Mouse (Mus musculus) kidney, embryonic 14.5 days (tissue): ENCODE results near the gene Thrap3. TPM values are rescaled to one million over a fixed set of nuclear protein-coding genes. Genes with fewer than 3 reads are reported as not detected.

Experiments
- ATAC-seq: fragments of 200-750 bp; cut with Nextera tagmentation; 2 replicates; pipeline ENCODE4 v1.8.0; 2017; ENCODE audit warnings: moderate number of reproducible peaks, mild to moderate bottlenecking, moderate TSS enrichment, moderate library complexity; ENCODE audit not compliant: low FRiP score, low TSS enrichment
- H3K27ac ChIP-seq: fragments of 300-500 bp; sonication (generic); 2 replicates; pipeline ENCODE4 v1.5.1; 2014; ENCODE audit warnings: low read depth, mild to moderate bottlenecking, low read length, moderate library complexity, mixed read lengths
- H3K27me3 ChIP-seq: fragments of 300-500 bp; sonication (generic); 2 replicates; pipeline ENCODE4 v1.6.1; 2014; ENCODE audit warnings: mild to moderate bottlenecking, low read length; ENCODE audit not compliant: control insufficient read depth, insufficient read depth
- H3K36me3 ChIP-seq: fragments of 300-500 bp; sonication (generic); 2 replicates; pipeline ENCODE4 v1.6.1; 2014; ENCODE audit warnings: low read length, mixed read lengths; ENCODE audit not compliant: control insufficient read depth, insufficient read depth
- H3K4me1 ChIP-seq: fragments of 300-500 bp; sonication (generic); 2 replicates; pipeline ENCODE4 v1.6.1; 2014; ENCODE audit warnings: low read length, mixed read lengths; ENCODE audit not compliant: control insufficient read depth, insufficient read depth
- H3K4me2 ChIP-seq: fragments of 300-500 bp; sonication (generic); replicated peaks from 2 replicates; pipeline ENCODE4 v1.6.1; 2014; ENCODE audit warnings: low read depth, mild to moderate bottlenecking, low read length
- H3K4me3 ChIP-seq: fragments of 300-500 bp; sonication (generic); 2 replicates; pipeline ENCODE4 v1.5.1; 2014; ENCODE audit warnings: mild to moderate bottlenecking, low read length
- H3K9ac ChIP-seq: fragments of 300-500 bp; sonication (generic); 2 replicates; pipeline ENCODE4 v1.6.1; 2014; ENCODE audit warnings: low read depth, mild to moderate bottlenecking, low read length, moderate library complexity
- H3K9me3 ChIP-seq: fragments of 300-500 bp; sonication (generic); 2 replicates; pipeline ENCODE4 v1.6.1; 2016; ENCODE audit warnings: low read length; ENCODE audit not compliant: control insufficient read depth
- WGBS: fragments of 180-500 bp; shearing (Covaris S2); extraction: QIAGEN DNeasy Blood & Tissue Kit; methylation state at CpG from one replicate; pipeline ENCODE4 v1.1.7; 2014; 5-methylcytosine and 5-hydroxymethylcytosine counted together
- polyA plus RNA-seq: library from polyadenylated mRNA; unstranded; fragments of >200 nt; fragmentation: Nextera tagmentation; extraction: Ambion mirVana; gene quantifications from 2 replicates; pipeline ENCODE4 v1.2.1, GENCODE M21; 2014

The Thrap3 gene
- polyA plus RNA-seq, 1 experiment from 2014 or later = 281 TPM

DNA sequence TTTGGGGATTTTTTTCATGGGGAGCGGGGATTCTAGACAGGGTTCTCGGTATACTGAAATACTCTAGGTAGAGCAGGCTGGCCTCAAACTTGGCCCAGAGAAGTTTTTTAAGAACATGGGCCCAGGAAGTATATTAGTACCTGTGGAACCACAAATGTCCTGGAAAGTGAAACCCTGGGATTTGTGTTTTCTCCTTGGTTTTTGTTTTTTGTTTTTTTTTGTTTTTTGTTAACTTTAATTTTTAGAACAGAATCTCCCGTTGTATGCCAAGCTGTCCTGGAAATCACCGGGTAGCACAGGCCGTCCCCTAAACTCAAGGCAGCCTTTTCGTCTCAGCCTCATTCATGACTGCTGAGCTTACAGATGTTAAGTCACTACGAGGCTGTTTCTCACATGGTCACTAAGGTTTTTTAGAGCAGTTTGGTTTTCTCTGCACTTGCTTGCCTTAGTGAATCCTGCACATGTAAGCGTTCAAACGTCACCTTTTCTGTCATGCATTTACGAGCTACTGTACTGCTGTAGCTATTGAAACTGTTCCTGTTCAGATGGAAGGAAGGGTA lies 856 bp upstream of the Thrap3 start:
- H3K27me3 ChIP-seq = no peaks in the 10 kb centered on the region
- peaks cover 14% of the 10 kb centered on the region for H3K4me1 ChIP-seq
- 63% methylated on average over 10 of the region's 10 CpGs for WGBS
- peak overlapping the region; percentile 76 for H3K4me3 ChIP-seq
- no peak for ATAC-seq
- H3K36me3 ChIP-seq = 0 out of 2 replicates have a peak, but pooled peaks cover 2% of the 10 kb centered on the region
- peak overlapping the region; percentile 98 for H3K27ac ChIP-seq
- H3K9ac ChIP-seq = peak overlapping the region; percentile 90; the same call in 1 of the 2 replicates
- peak overlapping the region; percentile 50 for H3K4me2 ChIP-seq
- H3K9me3 ChIP-seq = no peaks in the 10 kb centered on the region

DNA sequence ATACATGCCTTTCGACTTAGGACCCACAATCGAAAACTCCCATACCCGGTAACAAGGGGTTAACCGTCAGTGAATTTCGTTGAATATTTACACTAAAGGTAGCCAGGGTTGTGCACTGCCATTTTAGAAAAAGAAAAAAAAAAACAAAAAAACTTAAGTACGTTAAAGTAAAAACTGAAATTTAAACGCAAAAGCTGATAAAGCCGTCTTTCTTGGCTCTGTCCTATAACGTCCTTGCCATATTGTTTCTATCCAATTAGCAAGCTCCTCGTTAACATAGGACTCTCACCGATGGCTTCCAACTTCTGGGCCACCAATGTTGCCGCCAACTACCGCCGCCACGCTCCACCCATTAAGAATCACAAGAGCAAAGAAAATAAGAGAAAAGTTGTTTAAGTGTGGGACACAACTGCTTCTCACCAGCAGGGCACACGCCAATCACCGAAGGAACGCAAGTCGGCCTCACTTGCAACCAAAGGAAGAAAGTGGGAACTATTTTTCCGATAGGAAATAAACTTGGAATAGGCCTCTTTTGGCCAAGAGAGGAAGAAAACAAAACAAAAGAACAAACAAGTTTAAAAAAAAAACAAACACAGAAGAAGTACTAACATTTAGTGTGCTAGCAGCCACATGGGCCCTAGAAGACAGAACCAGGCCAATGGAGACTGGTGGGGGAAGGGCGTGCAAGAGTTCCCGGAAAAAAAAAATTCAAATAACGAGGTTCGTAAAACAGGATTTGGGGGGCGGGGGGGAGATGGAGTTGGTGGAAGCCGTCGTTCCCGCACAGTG lies 852 bp downstream of the Thrap3 start:
- Histone ChIP-seq H3K4me3 (peak overlapping the region; percentile 76), H3K9me3 (no peaks in the 10 kb centered on the region), H3K36me3 (0 out of 2 replicates have a peak, but pooled peaks cover 2% of the 10 kb centered on the region), H3K4me1 (peaks cover 14% of the 10 kb centered on the region), H3K27ac (peak overlapping the region; percentile 98), H3K9ac (peak overlapping the region; percentile 90), H3K4me2 (peak overlapping the region; percentile 60), H3K27me3 (no peaks in the 10 kb centered on the region)
- ATAC-seq = no peak
- WGBS = under 1% methylated on average over 28 of the region's 28 CpGs

DNA sequence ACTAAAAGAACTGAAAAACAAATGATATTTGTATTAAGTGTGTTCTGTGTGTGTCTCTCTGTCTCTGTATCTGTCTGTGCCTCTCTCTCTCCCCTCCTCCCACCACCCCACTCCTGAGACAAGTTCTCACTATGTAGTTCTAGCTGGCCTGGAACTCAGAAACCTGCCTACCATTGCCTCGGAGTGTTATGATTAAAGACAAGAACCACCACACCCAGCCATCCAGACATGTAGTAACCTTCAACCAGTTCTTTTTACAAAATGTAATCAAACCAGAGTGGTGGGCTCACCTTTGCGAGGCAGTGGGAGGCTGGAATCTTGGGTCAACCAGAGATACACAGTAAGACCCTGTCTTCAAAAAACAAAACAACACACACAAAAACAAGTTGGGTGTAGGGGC lies 1.9 kb downstream of the Thrap3 start:
- WGBS = 42% methylated on average over 2 of the region's 2 CpGs
- Histone ChIP-seq H3K4me1 (peaks cover 14% of the 10 kb centered on the region), H3K9ac (peak overlapping the region; percentile 90; the same call in 1 of the 2 replicates), H3K27ac (no peak overlapping the region), H3K36me3 (0 out of 2 replicates have a peak, but pooled peaks cover 2% of the 10 kb centered on the region), H3K9me3 (no peaks in the 10 kb centered on the region), H3K4me3 (peak overlapping the region; percentile 76), H3K4me2 (peak overlapping the region; percentile 60), H3K27me3 (no peaks in the 10 kb centered on the region)
- ATAC-seq = no peak

DNA sequence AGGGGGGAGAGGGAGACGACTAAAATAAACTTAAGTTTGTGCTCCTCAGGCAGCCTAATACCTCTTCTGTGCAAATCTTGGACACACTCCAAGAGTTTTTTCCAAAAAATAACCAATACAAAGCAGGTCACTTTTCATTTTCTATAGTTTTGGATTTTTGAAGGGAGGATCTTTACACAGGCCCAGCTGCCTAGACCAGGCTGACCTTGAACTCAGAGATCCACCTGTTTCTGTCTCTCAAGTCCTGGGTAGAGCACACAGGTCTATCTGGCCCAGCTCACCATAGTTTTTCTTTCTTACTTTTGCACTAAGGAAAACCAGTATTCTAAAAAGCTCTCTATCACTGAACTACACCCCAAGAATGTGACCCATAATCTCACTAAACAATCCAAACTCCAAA lies 2.5 kb downstream of the Thrap3 start:
- Histone ChIP-seq H3K9me3 (no peaks in the 10 kb centered on the region), H3K4me1 (peaks cover 14% of the 10 kb centered on the region), H3K27ac (no peak overlapping the region), H3K36me3 (0 out of 2 replicates have a peak, but pooled peaks cover 2% of the 10 kb centered on the region), H3K9ac (peak overlapping the region; percentile 90; the same call in 1 of the 2 replicates), H3K27me3 (no peaks in the 10 kb centered on the region), H3K4me3 (peak overlapping the region; percentile 76; the same call in 1 of the 2 replicates), H3K4me2 (peak overlapping the region; percentile 60)
- ATAC-seq = no peak
- 73% methylated on average over 1 of the region's 1 CpGs for WGBS

DNA sequence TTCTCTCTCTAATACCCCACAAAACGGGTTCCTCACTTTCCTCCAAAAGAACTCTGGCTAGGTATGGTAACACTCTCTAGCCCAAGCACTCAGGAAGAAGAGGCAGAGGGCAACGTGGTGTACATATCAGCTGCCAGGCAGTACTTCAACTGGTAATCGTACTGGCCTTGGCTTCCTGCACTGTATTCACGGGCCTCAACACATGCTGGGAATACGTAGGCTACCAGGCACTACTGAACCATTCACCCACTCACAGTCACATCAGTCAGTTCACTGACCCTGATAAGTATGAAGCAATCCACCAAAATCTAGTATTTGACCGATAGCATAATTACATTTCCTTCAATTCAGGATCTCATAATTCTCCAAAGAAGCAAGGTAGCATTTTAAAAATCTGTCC lies 3.0 kb downstream of the Thrap3 start:
- Histone ChIP-seq H3K4me3 (no peak overlapping the region; the same call in 1 of the 2 replicates), H3K9me3 (no peaks in the 10 kb centered on the region), H3K27me3 (no peaks in the 10 kb centered on the region), H3K9ac (no peak overlapping the region), H3K4me1 (peaks cover 14% of the 10 kb centered on the region), H3K36me3 (peaks cover 3% of the 10 kb centered on the region; the same call in 1 of the 2 replicates), H3K27ac (no peak overlapping the region), H3K4me2 (no peak overlapping the region; the same call in 1 of the 2 replicates)
- ATAC-seq = no peak
- 87% methylated on average over 6 of the region's 6 CpGs for WGBS

DNA sequence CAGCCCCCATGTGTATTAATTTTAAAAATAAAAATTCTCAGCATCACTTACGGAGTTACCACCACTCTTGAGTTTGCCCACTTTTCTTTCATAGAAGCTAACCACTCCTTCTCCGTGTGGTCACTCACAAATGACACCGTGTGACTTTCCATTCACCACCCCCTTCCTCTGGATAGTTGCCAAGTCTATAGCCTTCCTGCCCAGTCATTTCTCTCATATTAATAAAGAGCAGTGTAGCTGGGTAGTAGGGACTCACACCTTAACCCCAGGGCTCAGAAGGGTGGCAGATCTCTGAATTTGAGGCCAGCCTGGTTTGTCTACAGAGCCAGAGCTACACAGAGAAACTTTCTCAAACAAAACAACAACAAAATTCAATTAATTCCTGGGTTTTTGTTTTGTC lies 5.1 kb downstream of the Thrap3 start:
- 74% methylated on average over 3 of the region's 3 CpGs for WGBS
- Histone ChIP-seq H3K27ac (no peak overlapping the region), H3K27me3 (no peaks in the 10 kb centered on the region), H3K4me3 (no peak overlapping the region), H3K9me3 (no peaks in the 10 kb centered on the region), H3K4me2 (no peak overlapping the region), H3K4me1 (peaks cover 14% of the 10 kb centered on the region), H3K36me3 (peaks cover 23% of the 10 kb centered on the region), H3K9ac (no peak overlapping the region)
- ATAC-seq = no peak

GRCm38 (mm10) chr4:126194916-126195315 lies 7.6 kb downstream of the Thrap3 start:
- Histone ChIP-seq H3K36me3 (peaks cover 44% of the 10 kb centered on the region), H3K27ac (no peak overlapping the region)
- WGBS = 98% methylated on average over 4 of the region's 4 CpGs

DNA sequence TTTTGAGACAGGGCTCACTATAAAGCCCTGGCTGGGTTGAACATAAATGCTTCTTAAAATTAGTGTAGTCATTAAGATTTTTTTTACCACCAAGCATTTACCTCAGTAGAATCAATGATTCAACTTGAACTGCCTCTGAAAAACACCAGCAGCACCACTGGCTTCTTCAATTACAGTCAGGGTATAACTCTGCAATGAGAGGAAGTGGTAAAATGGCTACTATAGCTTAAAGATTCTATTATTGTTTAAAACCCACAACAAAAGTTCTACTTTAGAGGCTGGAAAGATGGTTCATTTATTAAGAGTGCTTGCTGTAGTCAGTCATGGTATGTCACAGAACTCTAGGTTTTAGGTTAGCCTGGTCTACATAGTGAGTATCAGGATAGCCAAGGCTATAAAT lies 8.3 kb downstream of the Thrap3 start:
- Histone ChIP-seq H3K27ac (no peak overlapping the region), H3K4me3 (no peak overlapping the region), H3K36me3 (peaks cover 50% of the 10 kb centered on the region), H3K9me3 (no peaks in the 10 kb centered on the region), H3K27me3 (no peaks in the 10 kb centered on the region), H3K4me2 (no peak overlapping the region), H3K4me1 (peaks cover 4% of the 10 kb centered on the region; the same call in 1 of the 2 replicates), H3K9ac (no peak overlapping the region)
- no peak for ATAC-seq

More at GRCm38 (mm10) chr4:126194916-126195315, 7.6 kb downstream of the Thrap3 start:
- H3K4me2 ChIP-seq = no peak overlapping the region
- no peaks in the 10 kb centered on the region for H3K9me3 ChIP-seq
- no peaks in the 10 kb centered on the region for H3K27me3 ChIP-seq
- H3K9ac ChIP-seq = no peak overlapping the region
- peaks cover 6% of the 10 kb centered on the region for H3K4me1 ChIP-seq
- no peak overlapping the region for H3K4me3 ChIP-seq
- ATAC-seq = no peak

DNA sequence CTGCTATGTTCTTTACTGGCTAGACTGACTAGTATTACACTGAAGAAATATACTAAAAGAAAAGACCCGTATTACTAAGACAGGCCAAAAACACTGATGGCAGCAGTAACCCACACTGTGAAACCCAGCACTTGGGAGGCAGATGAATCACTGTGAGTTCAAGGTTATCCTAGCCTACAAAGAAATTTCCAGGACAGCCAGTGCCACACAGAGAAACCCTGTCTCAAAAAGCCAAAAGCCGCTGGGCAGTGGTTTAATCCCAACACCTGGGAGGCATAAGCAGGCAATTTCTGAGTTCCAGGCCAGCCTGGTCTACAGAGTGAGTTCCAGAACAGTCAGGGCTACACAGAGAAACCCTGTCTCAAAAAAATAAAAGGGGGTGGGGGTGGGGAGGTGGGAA lies 11.9 kb downstream of the Thrap3 start:
- WGBS = 96% methylated on average over 2 of the region's 2 CpGs
- H3K27ac ChIP-seq = no peak overlapping the region
- no peak overlapping the region for H3K9ac ChIP-seq
- no peaks in the 10 kb centered on the region for H3K9me3 ChIP-seq
- no peak for ATAC-seq
- no peak overlapping the region for H3K4me2 ChIP-seq
- H3K27me3 ChIP-seq = no peaks in the 10 kb centered on the region
- no peaks in the 10 kb centered on the region for H3K4me1 ChIP-seq
- peaks cover 75% of the 10 kb centered on the region for H3K36me3 ChIP-seq
- no peak overlapping the region for H3K4me3 ChIP-seq
